Mouse (Mus musculus) monocyte, adult 2 months (primary cell): Measurements from ENCODE around the gene Gm27179.
"Not testable (repeated sequence)": the region's sequence is repeated elsewhere in the genome, so short reads cannot be mapped to it uniquely, and the experiment has no call there.

ENCODE experiments used
- DNase-seq, 2 experiments: peaks; one replicate each; pipeline ENCODE4 v3.0.0; 2022; ENCODE audit warnings: low spot score in 2 of 2, low read depth in 1 of 2

The Gm27179 gene

DNA sequence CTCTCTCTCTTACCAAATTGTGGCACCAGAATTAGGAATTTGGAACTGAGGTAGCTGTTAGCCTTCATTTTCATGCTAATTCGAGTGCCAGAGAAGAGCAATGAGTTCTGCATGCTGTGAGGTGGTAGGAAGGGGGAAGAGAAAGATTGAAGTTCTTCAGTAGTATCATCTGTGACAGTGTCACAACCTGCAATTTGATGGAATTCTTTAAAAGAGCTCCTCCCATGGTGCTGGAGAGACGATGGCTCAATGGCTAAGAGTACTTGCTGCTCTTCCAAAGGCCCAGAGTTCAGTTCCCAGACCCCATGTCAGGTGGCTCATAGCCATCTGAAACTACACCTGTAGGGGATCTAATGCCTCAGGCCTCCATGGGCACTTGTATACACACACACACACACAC lies at the start of gene Gm27179:
Gene Gm27179 (minus strand): TSS at position 101 of the 400 bp plus-strand sequence.
- DNase-seq, result not testable (repeated sequence)

GRCm38 (mm10) chr14:69557550-69557949 lies 45.2 kb upstream of the Gm27179 start:
- DNase-seq, result not testable (repeated sequence)

DNA sequence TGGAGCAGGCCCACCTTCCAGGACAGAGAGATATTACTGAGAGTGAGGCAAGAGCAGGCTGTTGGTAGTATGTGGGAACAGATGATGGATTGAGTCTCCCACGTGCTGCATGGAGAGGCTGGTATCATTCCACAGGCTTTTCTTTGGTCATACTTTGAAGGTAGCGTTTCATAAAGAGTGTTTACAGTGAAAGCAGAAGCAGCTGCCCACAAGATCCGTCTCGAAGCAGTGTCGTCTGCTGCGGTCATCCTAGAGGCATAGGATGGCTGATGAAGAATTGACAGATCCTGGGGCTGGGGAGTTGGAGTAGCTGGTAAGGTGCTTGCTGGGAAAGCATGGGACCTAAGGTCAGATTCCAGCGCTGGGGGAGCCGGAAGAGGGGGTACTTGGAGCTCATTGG lies 44.5 kb upstream of the Gm27179 start:
- DNase-seq, result not testable (repeated sequence)

GRCm38 (mm10) chr14:69555110-69555831 lies 42.9 kb upstream of the Gm27179 start, which contains the start of gene Entpd4b:
Gene Entpd4b, plus strand, starts transcription at chr14:69555424.
- not testable (repeated sequence) for DNase-seq

DNA sequence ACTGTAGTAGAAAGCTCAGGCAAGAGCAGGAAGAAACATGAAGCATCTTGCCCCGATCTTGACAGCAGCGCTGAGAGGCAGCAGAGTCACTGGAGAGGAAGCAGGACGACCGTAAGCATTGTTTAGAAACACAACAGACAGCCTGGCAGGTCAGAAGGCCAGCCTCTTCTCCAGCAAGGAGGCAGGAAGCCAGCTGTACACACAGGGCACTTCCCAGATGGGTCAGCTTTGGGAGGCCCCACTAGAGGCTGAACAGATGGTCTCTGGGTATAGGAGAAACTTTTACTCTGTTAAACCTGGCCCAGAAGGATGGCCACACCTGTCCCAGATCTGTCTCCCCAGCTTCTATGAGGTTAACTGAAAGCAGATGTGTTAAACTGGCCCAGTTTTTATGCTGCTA lies 35.0 kb upstream of the Gm27179 start:
- not testable (repeated sequence) for DNase-seq

DNA sequence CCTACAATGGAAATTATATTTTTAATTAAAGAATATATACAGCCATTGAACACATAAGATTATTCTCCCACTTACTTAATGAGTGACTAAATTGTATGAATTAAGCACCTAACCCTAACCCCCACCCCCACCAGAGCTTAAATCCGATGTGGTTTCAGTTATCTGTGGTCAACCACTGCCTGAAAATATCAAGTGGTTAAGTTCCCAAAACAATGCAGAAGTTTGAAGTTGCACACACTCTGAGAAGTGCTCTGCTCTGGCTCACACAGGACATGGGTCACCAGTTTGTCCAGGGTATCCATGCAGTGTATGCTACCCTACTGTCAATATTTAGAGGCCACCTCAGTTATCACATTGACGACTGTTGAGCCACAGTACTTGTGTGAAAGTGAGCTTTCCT lies 32.7 kb upstream of the Gm27179 start:
- DNase-seq, result not testable (repeated sequence)

DNA sequence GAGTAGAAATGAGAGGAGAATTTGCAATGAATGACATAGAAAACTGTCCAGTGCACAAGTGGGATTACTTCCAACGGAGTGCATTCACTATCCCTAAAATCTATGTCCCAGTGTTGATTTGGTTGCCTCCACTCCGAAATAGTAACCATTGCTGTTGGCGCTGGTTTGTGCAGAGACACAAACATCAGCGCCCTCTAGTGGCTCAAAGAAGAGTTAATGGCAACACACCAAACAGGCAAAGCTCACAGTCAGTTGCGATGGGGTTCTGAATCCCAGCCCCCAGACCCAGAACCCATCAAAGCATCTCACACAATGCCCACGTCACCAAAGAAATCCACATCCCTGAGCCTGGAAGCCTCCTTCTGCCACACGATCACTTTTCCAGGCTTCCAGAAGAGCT lies 31.7 kb upstream of the Gm27179 start:
- DNase-seq, result not testable (repeated sequence)

DNA sequence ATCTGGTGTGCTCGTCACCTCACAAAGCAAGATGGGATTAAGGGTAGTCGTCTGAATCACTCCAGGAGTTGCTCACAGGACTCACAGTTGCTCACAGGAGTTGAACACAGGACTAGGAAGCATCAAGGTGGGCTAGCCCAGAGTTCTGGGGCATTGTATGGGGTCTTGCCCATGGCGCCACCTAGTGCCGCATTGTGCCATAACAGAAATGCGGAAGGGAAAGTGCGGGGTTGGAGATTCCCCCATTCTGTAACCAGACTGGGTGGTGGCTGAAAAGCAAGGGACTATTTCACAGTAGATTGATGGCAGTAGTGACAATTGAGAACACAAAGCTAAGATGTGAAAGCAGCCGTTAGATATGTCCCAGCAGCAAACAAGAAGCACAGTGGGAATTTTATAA lies 30.3 kb upstream of the Gm27179 start:
- DNase-seq, result not testable (repeated sequence)

DNA sequence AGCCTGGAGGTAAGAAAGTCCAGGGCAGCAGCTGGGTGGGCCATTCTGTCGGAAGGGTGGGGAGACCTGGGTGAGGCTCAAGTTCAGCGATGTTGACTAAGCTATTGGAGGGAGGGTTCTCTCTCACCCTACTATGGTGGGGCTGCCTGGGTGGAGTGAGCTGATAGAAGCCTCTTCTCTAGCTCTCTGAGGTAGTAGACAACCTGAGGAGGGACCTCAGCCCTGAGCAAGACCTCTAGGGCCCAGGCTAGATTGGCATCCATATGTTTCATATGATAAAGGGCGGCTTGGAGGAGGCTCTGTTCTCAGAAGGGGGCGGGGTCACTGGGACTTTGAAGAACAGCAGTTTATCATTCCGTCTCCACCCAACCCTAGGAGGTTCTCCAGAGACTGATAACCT lies 27.8 kb upstream of the Gm27179 start:
- not testable (repeated sequence) for DNase-seq

GRCm38 (mm10) chr14:69536539-69536938 lies 24.2 kb upstream of the Gm27179 start:
- not testable (repeated sequence) for DNase-seq

- not testable (repeated sequence) for DNase-seq
Observed at GRCm38 (mm10) chr14:69526202-69526601, 13.9 kb upstream of the Gm27179 start.

- not testable (repeated sequence) for DNase-seq
Observed at GRCm38 (mm10) chr14:69523001-69523400, 10.7 kb upstream of the Gm27179 start.

DNA sequence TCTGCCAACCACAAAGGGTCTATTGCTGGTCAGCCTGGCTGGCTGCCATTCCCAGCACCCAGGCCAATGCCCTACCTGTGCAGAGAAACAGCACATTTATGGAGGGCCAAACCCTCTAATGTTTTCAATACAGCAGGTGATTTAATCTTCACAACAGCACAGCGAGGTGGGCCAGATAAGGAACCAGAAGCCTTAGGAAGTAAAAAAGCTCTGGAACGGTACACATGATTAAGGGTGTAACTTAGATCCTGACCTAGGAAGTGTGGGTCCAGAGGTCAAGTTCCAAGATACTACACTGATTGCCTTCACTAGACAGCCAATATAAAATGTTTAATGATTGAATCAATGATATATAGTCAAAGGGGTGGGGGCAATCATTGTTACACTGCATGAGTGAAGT lies 8.5 kb upstream of the Gm27179 start:
- not testable (repeated sequence) for DNase-seq

GRCm38 (mm10) chr14:69507000-69507399 lies 5.3 kb downstream of the Gm27179 start:
- not testable (repeated sequence) for DNase-seq

- DNase-seq, result not testable (repeated sequence)
Observed at GRCm38 (mm10) chr14:69503174-69503573, 9.2 kb downstream of the Gm27179 start, which contains the start of gene Gm16867. Gene Gm16867, minus strand, starts transcription at chr14:69503362.

DNA sequence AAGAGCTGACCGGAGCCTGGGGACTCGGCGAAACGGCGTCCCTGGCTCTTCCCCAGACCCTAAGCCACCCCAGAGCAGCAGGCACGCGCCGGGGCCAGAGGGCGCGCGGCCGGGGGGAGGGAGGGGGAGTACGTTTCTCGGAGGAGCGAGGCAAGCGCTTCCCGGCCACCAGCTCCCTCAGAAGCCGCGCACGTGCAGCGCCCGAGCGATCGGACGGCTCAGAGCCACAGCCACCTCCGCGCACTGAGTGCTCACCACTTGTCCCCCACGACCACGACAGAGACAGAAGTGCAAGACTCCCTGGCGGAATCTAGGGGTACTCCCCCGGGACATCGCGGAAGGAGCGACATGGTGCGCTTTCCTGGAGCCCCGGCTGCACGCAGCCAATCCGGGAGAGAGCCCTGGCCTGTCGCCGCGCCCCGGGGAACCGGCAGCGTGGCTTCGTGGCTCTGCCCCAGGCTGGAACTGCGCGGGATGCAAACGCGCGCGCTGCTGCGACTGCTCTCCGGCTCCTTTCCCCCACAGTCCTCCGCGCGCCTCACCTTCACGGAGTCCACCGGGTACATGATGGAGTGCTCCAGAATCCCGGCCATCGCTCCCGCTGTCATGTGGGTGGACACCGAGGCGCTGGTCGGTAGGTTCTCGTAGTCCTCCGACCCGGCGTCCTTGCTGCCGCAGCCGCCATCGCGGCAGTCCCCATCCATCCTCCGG lies 9.8 kb downstream of the Gm27179 start:
- not testable (repeated sequence) for DNase-seq

DNA sequence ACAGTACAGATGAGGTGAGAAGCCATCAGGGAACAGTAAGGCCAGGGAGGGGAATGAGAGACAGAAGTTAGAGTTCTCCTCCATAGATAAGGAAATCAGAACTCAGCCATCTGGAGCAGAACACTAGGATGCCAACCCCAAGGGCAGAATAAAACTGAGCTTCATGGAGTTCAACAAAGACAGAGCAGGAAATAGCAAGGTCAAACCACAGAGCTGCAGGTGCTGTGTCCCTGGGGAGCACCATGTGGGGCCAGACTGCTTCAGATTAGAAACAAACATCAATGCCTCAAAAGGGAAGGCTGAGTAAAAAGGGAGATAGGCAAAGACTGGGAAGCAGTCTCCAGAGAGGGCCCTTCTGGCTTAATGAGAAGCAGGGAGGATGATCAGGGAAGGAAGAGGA lies 16.1 kb downstream of the Gm27179 start:
- not testable (repeated sequence) for DNase-seq

- not testable (repeated sequence) for DNase-seq
Observed at GRCm38 (mm10) chr14:69494946-69495345, 17.4 kb downstream of the Gm27179 start.

- DNase-seq, result not testable (repeated sequence)
Observed at GRCm38 (mm10) chr14:69494522-69494921, 17.8 kb downstream of the Gm27179 start.

- DNase-seq, result not testable (repeated sequence)
Observed at GRCm38 (mm10) chr14:69488001-69488400, 24.3 kb downstream of the Gm27179 start.

- DNase-seq, result not testable (repeated sequence)
Observed at GRCm38 (mm10) chr14:69485466-69486135, 26.7 kb downstream of the Gm27179 start.
